Mouse (Mus musculus): ENCODE measurements around the gene Pten.
"Not testable (repeated sequence)": the region's sequence is repeated elsewhere in the genome, so short reads cannot be mapped to it uniquely, and the experiment has no call there.

The Pten gene

GRCm38 (mm10) chr19:32822959-32823358 lies 65.7 kb downstream of the Pten start:
- DNase-seq = not testable (repeated sequence)

- DNase-seq = no peak
Measured at GRCm38 (mm10) chr19:32826616-32827015, 69.3 kb downstream of the Pten start.

- DNase-seq = no peak
Measured at GRCm38 (mm10) chr19:32829871-32830270, 72.6 kb downstream of the Pten start.

- no peak for DNase-seq
Measured at GRCm38 (mm10) chr19:32831286-32831685, 74.0 kb downstream of the Pten start.

- DNase-seq = no peak
Measured at GRCm38 (mm10) chr19:32840491-32840890, 83.2 kb downstream of the Pten start.

- no peak for DNase-seq
Measured at GRCm38 (mm10) chr19:32844486-32844885, 87.2 kb downstream of the Pten start.

GRCm38 (mm10) chr19:32848041-32848440 lies 90.7 kb downstream of the Pten start:
- no peak for DNase-seq

GRCm38 (mm10) chr19:32852306-32852705 lies 95.0 kb downstream of the Pten start:
- DNase-seq = no peak

GRCm38 (mm10) chr19:32861675-32862575 lies 104.6 kb downstream of the Pten start:
- peak; percentile 17 for DNase-seq

- DNase-seq = no peak
Measured at GRCm38 (mm10) chr19:32866765-32867164, 109.5 kb downstream of the Pten start.

GRCm38 (mm10) chr19:32867181-32867897 lies 110.0 kb downstream of the Pten start:
- peak; percentile 42 for DNase-seq

- no peak for DNase-seq
Measured at GRCm38 (mm10) chr19:32868560-32868959, 111.3 kb downstream of the Pten start.

- no peak for DNase-seq
Measured at GRCm38 (mm10) chr19:32869053-32869680, 111.9 kb downstream of the Pten start.

- DNase-seq = peak; percentile 44
Measured at GRCm38 (mm10) chr19:32873904-32874637, 116.8 kb downstream of the Pten start.

Measured in embryo, embryonic 11 days (tissue).